Mouse (Mus musculus): ENCODE results near the gene Socs2.

DNA sequence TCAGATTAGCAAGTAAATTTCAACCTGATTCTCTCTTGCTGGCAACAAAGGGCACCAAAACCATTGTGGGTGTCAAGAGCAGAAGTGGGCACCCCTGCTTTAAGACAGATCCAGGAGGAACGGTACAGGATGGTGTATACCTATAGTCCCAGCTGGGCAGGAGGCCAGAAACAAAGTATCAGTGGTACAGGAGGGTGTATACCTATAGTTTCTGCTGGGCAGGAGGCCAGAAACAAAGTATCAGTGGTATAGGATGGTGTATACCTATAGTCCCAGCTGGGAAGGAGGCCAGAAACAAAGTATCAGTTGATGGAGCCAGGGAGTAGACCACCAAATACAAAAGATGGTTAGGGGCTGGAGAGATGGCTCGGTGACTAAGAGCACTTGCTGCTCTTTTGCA, 12.2 kb downstream of the Socs2 start:
- TF ChIP-seq MYOD1 (IDR thresholded peaks at IDR 0.05; ENCODE audit: control insufficient read depth in 1 of 3, insufficient read length in 2 of 3, low read depth in 2 of 3) (no peak), POLR2A (IDR thresholded peaks at IDR 0.05; ENCODE audit: insufficient read length, low read depth) (no peak), MAX (IDR thresholded peaks at IDR 0.05; ENCODE audit: low read depth) (no peak), MYOG (IDR thresholded peaks at IDR 0.05; ENCODE audit: control insufficient read depth in 1 of 3, insufficient read depth in 1 of 3, insufficient read length in 2 of 3, low read depth in 2 of 3) (no peak), USF1 (IDR thresholded peaks at IDR 0.05; ENCODE audit: low read depth) (no peak), E2F4 (IDR thresholded peaks at IDR 0.05; ENCODE audit: insufficient read depth) (no peak), TCF12 (IDR thresholded peaks at IDR 0.05; ENCODE audit: insufficient read depth, poor library complexity, severe bottlenecking) (no peak), CEBPB (IDR thresholded peaks at IDR 0.05; ENCODE audit: insufficient read depth, poor library complexity, severe bottlenecking) (no peak), POLR2AphosphoS2 (IDR thresholded peaks at IDR 0.05; ENCODE audit: insufficient read length, low read depth) (no peak), REST (IDR thresholded peaks at IDR 0.05; ENCODE audit: insufficient read depth, insufficient read length) (no peak), TCF3 (IDR thresholded peaks at IDR 0.05; ENCODE audit: insufficient read length, low read depth) (no peak)

Data from myocyte (in vitro differentiated cells).